ENCODE assay signal across 21 mouse cellular contexts in the genomic region with DNA sequence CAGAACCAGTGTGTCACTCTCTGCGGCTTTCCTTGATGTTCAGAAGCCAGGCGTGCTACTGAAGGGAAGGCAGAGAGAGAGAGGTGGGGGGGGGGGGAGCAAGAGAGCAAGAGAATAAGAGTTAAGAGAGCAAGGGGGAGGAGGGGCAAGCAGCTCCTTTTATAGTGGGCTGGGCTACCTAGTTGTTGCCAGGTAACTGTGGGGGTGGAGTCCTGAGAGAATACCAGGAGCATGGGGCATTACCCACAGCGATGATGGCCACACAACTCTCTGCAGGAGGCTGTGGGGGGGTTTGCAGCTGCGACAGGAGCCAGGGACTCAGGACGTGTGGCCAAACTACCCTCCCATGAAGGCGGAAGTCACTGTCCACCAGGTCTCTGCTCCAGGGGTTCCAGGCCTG. TPM values are rescaled to one million over a fixed set of nuclear protein-coding genes. Genes with fewer than 3 reads are reported as not detected.
DNase-seq lines count a peak whose midpoint lies in the region; ATAC-seq and TF ChIP-seq lines count a peak whose summit lies in the region.
"Had no signal": no experiment of that assay in that cellular context is flagged by ENCODE, and none has a peak within 500 bp of the region (broad histone marks: within the 10 kb centered on the region; RNA-seq: fewer than 3 reads in every experiment).

No protein-coding gene starts in this region.

- WGBS in thymus, adult 2 months: 86% methylated on average over 6 of the region's 6 CpGs
- 94% methylated on average over 6 of the region's 6 CpGs for WGBS in limb, embryonic 10.5 days

- H3K27me3 ChIP-seq in thymus, adult 2 months (ENCODE audit: control insufficient read depth, insufficient read depth, low read length): no peaks in the 10 kb centered on the region
- H3K27me3 ChIP-seq in limb, embryonic 10.5 days (ENCODE audit: low read depth, poor library complexity, severe bottlenecking): no peaks in the 10 kb centered on the region
- H3K27me3 ChIP-seq: embryonic facial prominence, embryonic 12.5 days; hindbrain, embryonic 13.5 days; intestine, embryonic 15.5 days had no signal

- no peak for TF ChIP-seq POLR2A in thymus, adult 2 months (IDR thresholded peaks at IDR 0.05; ENCODE audit: control insufficient read depth, extremely low read depth, insufficient read depth, low read length, poor library complexity)

- H3K4me3 ChIP-seq in thymus, adult 2 months (ENCODE audit: control insufficient read depth, insufficient read depth, low read length): no peak overlapping the region
- H3K4me3 ChIP-seq in limb, embryonic 10.5 days: no peak overlapping the region
- H3K4me3 ChIP-seq: embryonic facial prominence, embryonic 12.5 days; hindbrain, embryonic 13.5 days; intestine, embryonic 15.5 days had no signal

- H3K4me1 ChIP-seq in thymus, adult 2 months (replicated peaks; ENCODE audit: control insufficient read depth, insufficient read depth, low read length): peaks cover 20% of the 10 kb centered on the region
- peaks cover 15% of the 10 kb centered on the region for H3K4me1 ChIP-seq in limb, embryonic 10.5 days
- H3K4me1 ChIP-seq: intestine, embryonic 15.5 days had no signal

- peak; percentile 17 for DNase-seq in thymus, adult 2 months
- DNase-seq in thymus, postnatal 10 days (ENCODE audit: low spot score in 2 of 2): no peak
- DNase-seq in WW6 (ENCODE audit: low read depth, low spot score): peak; percentile 58
- DNase-seq in limb, embryonic 10.5 days (ENCODE audit: low spot score): no peak
- DNase-seq in layer of hippocampus, adult 8-10 months (ENCODE audit: low spot score in 2 of 2): no peak
- DNase-seq: adrenal gland, adult 2 months; adrenal gland, postnatal 25 days; cerebellum, adult 2 months; cerebellum, postnatal 10 days; embryo, embryonic 11 days; gastrocnemius, postnatal 14 days; heart, postnatal 10 days; heart, postnatal 4 days had no signal

- no peaks in the 10 kb centered on the region for H3K9me3 ChIP-seq in limb, embryonic 10.5 days (replicated peaks)
- H3K9me3 ChIP-seq: embryonic facial prominence, embryonic 12.5 days; hindbrain, embryonic 13.5 days; intestine, embryonic 15.5 days had no signal

- H3K27ac ChIP-seq in thymus, adult 2 months (ENCODE audit: control insufficient read depth, insufficient read depth, low read length): no peak overlapping the region
- 0 out of 2 replicates have a peak overlapping the region, but pooled peaks have one; percentile 19 for H3K27ac ChIP-seq in limb, embryonic 10.5 days
- H3K27ac ChIP-seq: hindbrain, embryonic 13.5 days; intestine, embryonic 15.5 days had no signal

- TF ChIP-seq CTCF in thymus, adult 2 months (IDR thresholded peaks at IDR 0.05; ENCODE audit: borderline replicate concordance, control insufficient read depth, extremely low read depth, insufficient read depth, low read length, poor library complexity): no peak

- no peak for ATAC-seq in frontal cortex, adult (ENCODE audit: low TSS enrichment)
- ATAC-seq: forebrain, embryonic 16.5 days; intestine, embryonic 15.5 days had no signal

- H3K36me3 ChIP-seq in thymus, adult 2 months (ENCODE audit: control insufficient read depth, insufficient read depth, low read length): peaks cover 3% of the 10 kb centered on the region; the same call in 1 of the 2 replicates
- peaks cover 19% of the 10 kb centered on the region for H3K36me3 ChIP-seq in limb, embryonic 10.5 days
- H3K36me3 ChIP-seq: hindbrain, embryonic 13.5 days; intestine, embryonic 15.5 days had no signal

RNA-seq across cellular contexts. Expression of gene Top2a, which starts 1.9 kb away (rescaled TPM):
- 59.2 and 85.6 TPM in 2 replicates for polyA plus RNA-seq in thymus, adult 2 months (2012; rRNA removed)
- 291 and 354 TPM in 2 replicates for polyA plus RNA-seq in limb, embryonic 10.5 days (2016; fragmentation: Nextera tagmentation; extraction: Ambion mirVana)
- 1 to 10 TPM in 2 of 4 experiments, under 1 TPM in 2; 0.62 to 2.4 (median 1.2) TPM for total RNA-seq in layer of hippocampus, adult 8-10 months (2022)

RNA-seq across cellular contexts. Expression of gene Igfbp4, which starts 15.2 kb away (rescaled TPM):
- 176 and 220 TPM in 2 replicates for polyA plus RNA-seq in thymus, adult 2 months (2012; rRNA removed)
- polyA plus RNA-seq in limb, embryonic 10.5 days (2016; fragmentation: Nextera tagmentation; extraction: Ambion mirVana): 899 and 1,008 TPM in 2 replicates
- 10 to 100 TPM; 69.7 to 86.8 (median 75.2) TPM for total RNA-seq in layer of hippocampus, adult 8-10 months (2022)

RNA-seq across cellular contexts. Expression of gene Gjd3, which starts 43.1 kb away (rescaled TPM):
- 1.3 and 1.9 TPM in 2 replicates for polyA plus RNA-seq in thymus, adult 2 months (2012; rRNA removed)
- polyA plus RNA-seq in limb, embryonic 10.5 days (2016; fragmentation: Nextera tagmentation; extraction: Ambion mirVana): 0.24 and 0.29 TPM in 2 replicates
- total RNA-seq in layer of hippocampus, adult 8-10 months (2022): 1 to 10 TPM in 2 of 4 experiments, not detected in 2; 1.4 to 1.6 TPM
- total RNA-seq: adrenal gland, adult 2 months; adrenal gland, postnatal 25 days; common myeloid progenitor, adult 5-6 weeks; G1E; gastrocnemius, adult 18-20 months; gastrocnemius, postnatal 14 days had no signal
- polyA plus RNA-seq: G1E had no signal

Comparison
In these comparisons a context has a peak if more than half of its experiments do, and no peak if none do; other contexts are left out.
1. DNase-seq: peak in thymus, adult 2 months (single experiment) and WW6 (single experiment); none in thymus, postnatal 10 days (0 of 2), limb, embryonic 10.5 days (single experiment) and layer of hippocampus, adult 8-10 months (0 of 2).